Mouse (Mus musculus): Measurements from ENCODE around the gene Tmem119. TPM values are rescaled to one million over a fixed set of nuclear protein-coding genes. Genes with fewer than 3 reads are reported as not detected.

The Tmem119 gene
- total and polyA plus RNA-seq, 3 experiments: 3.6 to 7.3 (median 5.8) TPM

DNA sequence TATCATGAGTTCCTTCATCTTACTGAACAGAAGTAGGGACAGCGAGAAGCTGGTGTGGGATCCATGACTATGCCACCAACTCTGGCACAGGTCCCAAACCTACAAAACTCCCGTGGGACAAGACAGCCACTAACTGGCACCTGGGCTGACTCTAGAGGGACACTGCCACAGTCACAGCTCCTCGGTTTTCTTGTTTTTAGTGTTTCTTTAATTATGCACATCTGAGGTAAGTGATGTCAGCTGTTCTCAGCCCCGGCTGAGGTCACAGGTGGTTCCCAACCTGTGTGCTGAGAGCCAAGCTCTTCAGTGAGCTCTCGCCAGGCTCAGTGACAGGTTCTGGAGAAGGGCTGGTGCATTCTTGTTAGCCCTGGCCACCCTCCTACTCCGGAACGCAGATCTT, 35.9 kb downstream of the Tmem119 start:
- 82% methylated on average over 7 of the region's 7 CpGs for WGBS
- no peaks in the 10 kb centered on the region for H3K4me1 ChIP-seq (ENCODE audit: control insufficient read depth, insufficient read depth, low read length)
- no peak for DNase-seq
- intact Hi-C loops (cut with DNase I): no loop called here
- H3K9ac ChIP-seq (ENCODE audit: low read depth, low read length): no peak overlapping the region
- H3K79me2 ChIP-seq (replicated peaks; ENCODE audit: control insufficient read depth, insufficient read depth, low read length): peaks cover 13% of the 10 kb centered on the region
- TF ChIP-seq EP300 (IDR thresholded peaks at IDR 0.05; ENCODE audit: insufficient read depth, low read depth, low read length) (no peak), POLR2A (IDR thresholded peaks at IDR 0.05; ENCODE audit: insufficient read depth, low read depth, low read length) (no peak), CTCF (IDR thresholded peaks at IDR 0.05) (no peak)
- H3K36me3 ChIP-seq (ENCODE audit: control insufficient read depth, insufficient read depth, low read length): no peaks in the 10 kb centered on the region
- H3K27me3 ChIP-seq (ENCODE audit: control insufficient read depth, insufficient read depth, low read length): no peaks in the 10 kb centered on the region
- no peak overlapping the region for H3K27ac ChIP-seq
- no peak overlapping the region for H3K4me3 ChIP-seq

- DNase-seq: no peak
- no peaks in the 10 kb centered on the region for H3K4me1 ChIP-seq (ENCODE audit: control insufficient read depth, insufficient read depth, low read length)
- 90% methylated on average over 2 of the region's 2 CpGs for WGBS
- TF ChIP-seq EP300 (IDR thresholded peaks at IDR 0.05; ENCODE audit: insufficient read depth, low read depth, low read length) (no peak), CTCF (IDR thresholded peaks at IDR 0.05) (no peak)
- no peak overlapping the region for H3K27ac ChIP-seq
- H3K27me3 ChIP-seq (ENCODE audit: control insufficient read depth, insufficient read depth, low read length): no peaks in the 10 kb centered on the region
- H3K4me3 ChIP-seq: no peak overlapping the region
- H3K79me2 ChIP-seq (replicated peaks; ENCODE audit: control insufficient read depth, insufficient read depth, low read length): peaks cover 5% of the 10 kb centered on the region
- intact Hi-C loops (cut with DNase I): no loop called here
- H3K9ac ChIP-seq (ENCODE audit: low read depth, low read length): no peak overlapping the region
- H3K36me3 ChIP-seq (ENCODE audit: control insufficient read depth, insufficient read depth, low read length): no peaks in the 10 kb centered on the region
Measured at GRCm38 (mm10) chr5:113761585-113761984, 38.7 kb downstream of the Tmem119 start.

- WGBS: 88% methylated on average over 15 of the region's 15 CpGs
- no peak overlapping the region for H3K27ac ChIP-seq
- TF ChIP-seq CTCF (IDR thresholded peaks at IDR 0.05) (no peak), EP300 (IDR thresholded peaks at IDR 0.05; ENCODE audit: insufficient read depth, low read depth, low read length) (no peak), POLR2A (IDR thresholded peaks at IDR 0.05; ENCODE audit: insufficient read depth, low read depth, low read length) (no peak)
Measured at GRCm38 (mm10) chr5:113755347-113756030, 44.8 kb downstream of the Tmem119 start.

GRCm38 (mm10) chr5:113751521-113752157, 48.7 kb downstream of the Tmem119 start:
- no peaks in the 10 kb centered on the region for H3K79me2 ChIP-seq (replicated peaks; ENCODE audit: control insufficient read depth, insufficient read depth, low read length)
- TF ChIP-seq CTCF (IDR thresholded peaks at IDR 0.05) (no peak), POLR2A (IDR thresholded peaks at IDR 0.05; ENCODE audit: insufficient read depth, low read depth, low read length) (no peak), EP300 (IDR thresholded peaks at IDR 0.05; ENCODE audit: insufficient read depth, low read depth, low read length) (no peak)
- no peak overlapping the region for H3K4me3 ChIP-seq
- WGBS: 61% methylated on average over 9 of the region's 9 CpGs
- H3K4me1 ChIP-seq (ENCODE audit: control insufficient read depth, insufficient read depth, low read length): 0 out of 2 replicates have a peak, but pooled peaks cover 1% of the 10 kb centered on the region
- H3K27me3 ChIP-seq (ENCODE audit: control insufficient read depth, insufficient read depth, low read length): no peaks in the 10 kb centered on the region
- DNase-seq: no peak
- no peaks in the 10 kb centered on the region for H3K36me3 ChIP-seq (ENCODE audit: control insufficient read depth, insufficient read depth, low read length)
- intact Hi-C loops (cut with DNase I): no loop called here
- H3K27ac ChIP-seq: no peak overlapping the region
- H3K9ac ChIP-seq (ENCODE audit: low read depth, low read length): no peak overlapping the region

More at GRCm38 (mm10) chr5:113755347-113756030, 44.8 kb downstream of the Tmem119 start:
- intact Hi-C loops (cut with DNase I): no loop called here
- H3K4me3 ChIP-seq: no peak overlapping the region
- no peak for DNase-seq
- H3K79me2 ChIP-seq (replicated peaks; ENCODE audit: control insufficient read depth, insufficient read depth, low read length): no peaks in the 10 kb centered on the region
- H3K9ac ChIP-seq (ENCODE audit: low read depth, low read length): no peak overlapping the region
- no peaks in the 10 kb centered on the region for H3K36me3 ChIP-seq (ENCODE audit: control insufficient read depth, insufficient read depth, low read length)
- no peaks in the 10 kb centered on the region for H3K27me3 ChIP-seq (ENCODE audit: control insufficient read depth, insufficient read depth, low read length)
- 0 out of 2 replicates have a peak, but pooled peaks cover 1% of the 10 kb centered on the region for H3K4me1 ChIP-seq (ENCODE audit: control insufficient read depth, insufficient read depth, low read length)

GRCm38 (mm10) chr5:113748556-113749331, 51.6 kb downstream of the Tmem119 start:
- no peaks in the 10 kb centered on the region for H3K79me2 ChIP-seq (replicated peaks; ENCODE audit: control insufficient read depth, insufficient read depth, low read length)
- H3K36me3 ChIP-seq (ENCODE audit: control insufficient read depth, insufficient read depth, low read length): no peaks in the 10 kb centered on the region
- 95% methylated on average over 13 of the region's 13 CpGs for WGBS
- TF ChIP-seq POLR2A (IDR thresholded peaks at IDR 0.05; ENCODE audit: insufficient read depth, low read depth, low read length) (no peak), CTCF (IDR thresholded peaks at IDR 0.05) (no peak), EP300 (IDR thresholded peaks at IDR 0.05; ENCODE audit: insufficient read depth, low read depth, low read length) (no peak)
- no peaks in the 10 kb centered on the region for H3K27me3 ChIP-seq (ENCODE audit: control insufficient read depth, insufficient read depth, low read length)
- H3K9ac ChIP-seq (ENCODE audit: low read depth, low read length): no peak overlapping the region
- no peak overlapping the region for H3K27ac ChIP-seq
- intact Hi-C loops (cut with DNase I): no loop called here
- DNase-seq: no peak
- H3K4me1 ChIP-seq (ENCODE audit: control insufficient read depth, insufficient read depth, low read length): 0 out of 2 replicates have a peak, but pooled peaks cover 1% of the 10 kb centered on the region
- H3K4me3 ChIP-seq: no peak overlapping the region
